Mouse (Mus musculus) bone marrow macrophage, adult 2 months (primary cell): ENCODE data around the gene Elk1. TPM values are rescaled to one million over a fixed set of nuclear protein-coding genes. Genes with fewer than 3 reads are reported as not detected.
A peak's percentile ranks its signal among the peaks of the same experiment; 100 is the strongest.

Source experiments
- H3K27ac ChIP-seq: 2 replicates; pipeline ENCODE4 v1.5.1; 2012; ENCODE audit warnings: low read depth, low read length; ENCODE audit not compliant: insufficient read depth
- H3K4me1 ChIP-seq: 2 replicates; pipeline ENCODE4 v1.6.1; 2012; ENCODE audit warnings: low read length; ENCODE audit not compliant: control insufficient read depth, insufficient read depth
- H3K4me3 ChIP-seq: 2 replicates; pipeline ENCODE4 v1.5.1; 2012; ENCODE audit warnings: mild to moderate bottlenecking, low read length, moderate library complexity; ENCODE audit not compliant: insufficient read depth
- CTCF ChIP-seq: IDR thresholded peaks from 2 replicates; pipeline ENCODE4 v1.5.1; 2012; ENCODE audit warnings: low read depth, mild to moderate bottlenecking, low read length, moderate library complexity
- POLR2A ChIP-seq: IDR thresholded peaks from 2 replicates; pipeline ENCODE4 v1.6.1; 2012; ENCODE audit warnings: mild to moderate bottlenecking, low read depth, low read length, borderline replicate concordance
- polyA plus RNA-seq: library from polyadenylated mRNA; stranded (reverse); fragments of >200 nt; gene quantifications from 2 replicates; pipeline ENCODE4 v1.2.4, GENCODE M21; 2012; ENCODE audit not compliant: missing spikeins, insufficient read depth, insufficient read length

The Elk1 gene
- polyA plus RNA-seq, 1 experiment: 14.5 TPM

GRCm38 (mm10) chrX:20920844-20921364 lies 29.5 kb downstream of the Elk1 start, which contains the start of gene Syn1:
Syn1 (minus strand) TSS chrX:20921004.
- Histone ChIP-seq H3K4me3 (peak within 1 kb of the TSS; percentile 51), H3K27ac (no peak within 1 kb of the TSS), H3K4me1 (peaks cover 21% of the 10 kb centered on the region)
- no peak for TF ChIP-seq POLR2A
- no peak for TF ChIP-seq CTCF

GRCm38 (mm10) chrX:20920249-20920843 lies 30.1 kb downstream of the Elk1 start:
- TF ChIP-seq CTCF (no peak), POLR2A (no peak)
- Histone ChIP-seq H3K27ac (no peak overlapping the region), H3K4me1 (peaks cover 19% of the 10 kb centered on the region), H3K4me3 (peak overlapping the region; percentile 51)

GRCm38 (mm10) chrX:20915075-20915474 lies 35.3 kb downstream of the Elk1 start:
- Histone ChIP-seq H3K4me1 (peaks cover 6% of the 10 kb centered on the region; the same call in 1 of the 2 replicates), H3K4me3 (no peak overlapping the region), H3K27ac (no peak overlapping the region)
- no peak for TF ChIP-seq POLR2A
- no peak for TF ChIP-seq CTCF

- Histone ChIP-seq H3K4me3 (no peak overlapping the region), H3K27ac (no peak overlapping the region), H3K4me1 (peaks cover 6% of the 10 kb centered on the region; the same call in 1 of the 2 replicates)
- TF ChIP-seq CTCF (no peak), POLR2A (no peak)
Measured at GRCm38 (mm10) chrX:20913726-20914125, 36.7 kb downstream of the Elk1 start.

GRCm38 (mm10) chrX:20910074-20910473 lies 40.3 kb downstream of the Elk1 start:
- TF ChIP-seq POLR2A (no peak), CTCF (no peak)
- peaks cover 3% of the 10 kb centered on the region; the same call in 1 of the 2 replicates for H3K4me1 ChIP-seq
- H3K27ac ChIP-seq: no peak overlapping the region
- no peak overlapping the region for H3K4me3 ChIP-seq

Other genes with a start within 250 kb of the Elk1 start
- 2.5 TPM in 2 replicates for gene Usp11, start 246.7 kb downstream of the Elk1 start, polyA plus RNA-seq
- 66.4 and 74.5 TPM in 2 replicates for gene Araf, start 152.8 kb downstream of the Elk1 start, polyA plus RNA-seq
- 8.6 and 10.6 TPM in 2 replicates for gene Timp1, start 80.4 kb downstream of the Elk1 start, polyA plus RNA-seq
- 4.8 and 5.7 TPM in 2 replicates for gene Syn1, start 29.6 kb downstream of the Elk1 start, polyA plus RNA-seq
- 362 and 394 TPM in 2 replicates for gene Cfp, start 19.1 kb downstream of the Elk1 start, polyA plus RNA-seq
- gene Uxt, start 11.4 kb upstream of the Elk1 start, polyA plus RNA-seq: 21.1 and 23.5 TPM in 2 replicates
- 20.8 and 23.6 TPM in 2 replicates for gene Zfp182, start 111.7 kb upstream of the Elk1 start, polyA plus RNA-seq
- gene Spaca5, start 117.8 kb upstream of the Elk1 start, polyA plus RNA-seq: not detected in 2 replicates
- gene Zfp300, start 138.9 kb upstream of the Elk1 start, polyA plus RNA-seq: 0.24 and 0.63 TPM in 2 replicates
- gene Ssxa1, start 165.2 kb upstream of the Elk1 start, polyA plus RNA-seq: not detected in 2 replicates
- not detected in 2 replicates for gene Gm21876, start 225.0 kb upstream of the Elk1 start, polyA plus RNA-seq